Mouse (Mus musculus) right cerebral cortex, postnatal 14 days (tissue): ENCODE data around the gene Ppp1r2.
A peak's percentile ranks its signal among the peaks of the same experiment; 100 is the strongest.
"Not testable (repeated sequence)": the region's sequence is repeated elsewhere in the genome, so short reads cannot be mapped to it uniquely, and the experiment has no call there.

Source experiments
- DNase-seq: peaks from one replicate; pipeline ENCODE4 v3.0.0; 2022

The Ppp1r2 gene

DNA sequence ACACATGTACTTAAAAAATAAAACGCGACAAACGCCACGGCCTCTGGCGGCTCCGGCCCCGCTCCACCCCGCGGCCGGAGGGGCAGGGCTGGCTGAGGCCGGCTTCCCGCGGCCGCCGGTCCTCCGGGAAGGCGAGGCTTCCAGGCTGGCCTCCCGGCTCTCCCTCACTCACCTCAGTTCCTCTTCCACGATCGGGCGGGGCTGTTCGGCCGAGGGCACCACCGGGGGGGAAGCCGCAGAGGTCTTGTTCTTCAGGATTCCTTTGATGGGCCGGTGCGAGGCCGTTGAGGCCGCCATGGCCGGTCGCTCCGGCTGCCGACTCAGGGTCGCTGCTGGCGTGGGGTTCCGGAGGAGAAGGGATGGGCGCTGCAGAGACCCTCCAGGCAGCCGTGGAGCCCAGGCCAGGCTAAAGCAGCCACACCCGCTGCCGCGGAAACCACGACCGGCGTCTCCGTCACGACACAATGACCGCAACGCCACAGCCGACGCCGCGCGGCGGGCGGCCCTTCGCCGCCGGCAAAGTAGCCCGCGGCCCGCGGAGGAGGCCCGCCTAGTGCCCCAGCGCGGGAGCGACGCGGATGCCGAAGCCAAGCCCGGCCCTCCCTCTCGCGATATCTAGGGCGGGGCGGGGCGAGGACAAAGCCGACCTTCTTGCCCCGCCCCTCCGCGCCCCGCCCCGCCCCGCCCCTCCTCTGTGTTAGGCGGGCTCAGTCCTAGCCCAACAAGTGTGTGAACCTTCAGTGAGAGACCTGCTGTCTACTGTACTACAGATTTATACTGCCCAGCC, at the start of gene Ppp1r2:
Ppp1r2 (minus strand) TSS at position 604 of the 787 bp plus-strand sequence.
- DNase-seq: peak; percentile 92

DNA sequence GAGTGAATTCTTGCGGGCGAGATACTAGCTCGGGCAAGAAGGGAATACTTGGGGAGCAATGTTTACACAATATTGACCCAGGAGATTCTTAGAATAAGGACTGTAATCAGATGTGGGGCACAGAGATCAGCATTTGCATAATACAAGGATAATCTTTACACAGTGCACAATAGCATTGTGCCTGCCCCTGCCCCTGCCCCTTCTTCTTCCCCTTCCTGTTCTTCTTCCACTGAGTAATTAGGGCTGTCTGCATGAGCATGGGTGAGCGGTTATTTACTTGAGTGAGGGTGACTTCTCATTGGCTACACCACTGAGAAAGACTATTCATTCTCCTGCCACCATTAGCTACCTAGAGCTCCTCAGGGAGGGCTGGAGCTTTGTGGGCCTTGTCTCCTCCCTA, 46.4 kb upstream of the Ppp1r2 start:
- no peak for DNase-seq

DNA sequence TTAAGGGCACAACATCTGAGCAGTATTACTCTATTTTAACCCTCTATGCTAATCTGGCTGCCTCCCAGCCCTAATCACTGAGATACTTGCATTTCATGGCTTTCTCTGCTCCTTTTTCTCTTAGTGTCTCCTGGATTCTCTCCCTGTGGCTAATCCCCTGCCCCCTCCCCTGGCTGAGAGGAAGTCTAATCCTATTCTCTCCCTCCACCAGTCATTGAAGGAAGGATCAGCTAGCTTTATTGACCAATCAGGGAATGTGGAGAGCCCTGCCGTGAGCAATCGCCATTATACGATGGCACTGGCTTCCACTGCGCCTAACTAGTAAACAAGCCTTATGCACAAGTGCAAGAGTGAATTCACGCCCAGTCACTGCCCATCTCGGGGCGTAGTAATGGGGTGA, 45.9 kb upstream of the Ppp1r2 start:
- no peak for DNase-seq

DNA sequence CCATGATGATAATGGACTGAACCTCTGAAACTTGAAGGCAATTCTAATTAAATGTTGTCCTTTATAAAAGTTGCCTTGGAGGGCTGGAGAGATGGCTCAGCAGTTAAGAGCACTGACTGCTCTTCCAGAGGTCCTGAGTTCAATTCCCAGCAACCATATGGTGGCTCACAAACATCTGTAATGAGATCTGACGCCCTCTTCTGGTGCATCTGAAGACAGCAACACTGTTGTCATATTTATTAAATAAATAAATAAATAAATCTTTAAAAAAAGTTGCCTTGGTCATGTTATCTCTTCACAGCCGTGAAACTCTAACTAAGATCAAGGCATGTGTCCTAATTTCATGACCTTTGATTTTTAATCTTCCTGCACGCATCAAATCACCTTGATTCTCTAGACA, 44.6 kb upstream of the Ppp1r2 start:
- DNase-seq: not testable (repeated sequence)

DNA sequence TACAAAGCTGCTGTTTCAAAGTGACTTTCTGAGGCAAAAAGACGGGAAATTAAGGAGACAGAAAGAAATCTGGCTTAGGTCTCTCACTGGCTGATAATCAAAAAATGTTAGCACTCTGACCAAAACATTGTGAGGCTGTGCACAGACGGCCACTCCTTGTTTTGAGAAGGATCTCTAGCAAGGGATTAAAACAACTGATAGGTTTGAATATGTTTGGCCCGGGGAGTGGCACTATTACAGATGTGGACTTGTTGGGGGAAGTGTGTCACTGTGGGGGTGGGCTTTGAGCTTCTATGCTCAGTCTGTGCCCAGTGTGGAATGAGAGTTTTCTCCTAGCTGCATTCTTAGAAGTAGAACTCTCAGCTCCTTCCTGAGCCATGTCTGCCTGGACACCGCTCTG, 44.2 kb upstream of the Ppp1r2 start:
- DNase-seq: no peak

DNA sequence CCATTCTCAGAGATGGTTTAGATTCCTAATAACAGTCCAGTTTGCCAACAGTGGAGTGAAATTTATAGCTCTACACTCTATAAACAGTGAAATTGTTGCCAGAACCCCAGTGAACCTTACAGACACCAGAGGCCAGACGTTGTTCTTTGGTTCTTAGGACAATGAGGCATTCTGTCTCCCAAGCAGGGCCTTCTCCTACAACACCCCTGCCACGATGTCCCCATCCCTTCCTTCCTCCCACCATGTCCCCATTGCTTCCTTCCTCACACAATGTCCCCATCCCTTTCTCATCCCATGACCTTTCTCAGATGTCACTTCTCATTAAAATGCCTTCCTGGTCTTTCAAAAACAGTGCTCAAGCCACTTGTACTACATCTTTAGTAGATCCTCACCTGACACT, 43.3 kb upstream of the Ppp1r2 start:
- no peak for DNase-seq

DNA sequence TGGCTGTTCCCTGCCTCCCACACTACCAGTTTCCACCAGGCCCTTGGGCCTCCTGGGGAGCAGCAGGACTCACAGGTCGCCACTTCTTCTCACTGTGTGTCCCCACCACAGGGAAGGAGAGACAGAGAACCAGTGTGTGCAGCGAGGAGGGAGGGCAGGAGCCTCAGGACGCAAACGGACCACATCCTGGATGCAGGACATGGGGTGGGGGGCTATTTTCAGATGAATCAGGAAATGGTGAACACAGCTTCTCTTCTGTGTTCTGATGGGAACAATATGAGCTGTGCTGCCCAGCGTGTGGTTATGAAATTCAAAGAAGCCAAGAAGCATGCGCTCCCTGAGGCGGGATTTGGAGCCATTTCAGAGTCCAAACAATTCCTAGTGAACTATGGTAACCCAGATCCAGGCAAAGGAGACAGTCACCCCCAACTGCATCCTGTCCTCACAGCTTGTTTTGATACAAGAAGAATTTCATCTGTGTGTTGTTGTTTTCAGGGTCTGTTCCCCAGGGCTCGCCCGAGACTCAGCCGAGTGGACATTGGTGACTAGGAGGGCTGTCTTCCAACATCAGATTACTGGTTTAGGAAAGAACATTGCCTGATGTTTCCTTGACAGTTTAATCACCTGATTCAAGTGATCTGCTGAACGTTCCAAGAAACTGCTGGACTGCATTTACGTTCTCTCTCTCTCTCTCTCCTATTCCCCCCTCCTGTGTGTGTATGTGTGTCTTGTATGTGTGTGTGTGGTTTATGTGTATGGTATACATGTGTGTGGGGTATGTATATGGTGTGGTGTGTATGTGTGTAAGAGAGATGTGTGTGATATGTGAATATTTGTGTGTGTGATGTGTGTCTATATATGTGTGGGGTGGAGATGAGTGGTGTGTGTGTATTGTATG, 41.4 kb upstream of the Ppp1r2 start:
- not testable (repeated sequence) for DNase-seq

DNA sequence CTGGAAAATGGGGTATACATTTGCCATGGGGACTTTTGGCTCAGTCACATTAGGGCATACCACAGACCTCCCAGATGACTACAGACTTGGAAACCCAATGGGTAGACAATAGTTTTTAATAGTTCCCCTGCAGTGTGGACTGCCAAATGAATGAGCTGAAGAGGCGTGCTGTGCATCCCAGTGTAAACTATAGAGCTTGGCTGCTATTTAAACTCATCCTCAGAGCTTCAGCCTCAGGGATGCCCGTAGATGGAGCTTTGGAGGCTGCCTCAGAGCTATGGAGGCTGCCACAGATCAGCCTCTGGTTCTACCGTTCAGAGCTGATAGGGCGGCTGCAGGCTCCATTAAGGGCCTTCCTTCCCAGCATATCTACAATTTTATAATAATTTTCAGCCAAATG, 40.2 kb upstream of the Ppp1r2 start:
- DNase-seq: no peak

DNA sequence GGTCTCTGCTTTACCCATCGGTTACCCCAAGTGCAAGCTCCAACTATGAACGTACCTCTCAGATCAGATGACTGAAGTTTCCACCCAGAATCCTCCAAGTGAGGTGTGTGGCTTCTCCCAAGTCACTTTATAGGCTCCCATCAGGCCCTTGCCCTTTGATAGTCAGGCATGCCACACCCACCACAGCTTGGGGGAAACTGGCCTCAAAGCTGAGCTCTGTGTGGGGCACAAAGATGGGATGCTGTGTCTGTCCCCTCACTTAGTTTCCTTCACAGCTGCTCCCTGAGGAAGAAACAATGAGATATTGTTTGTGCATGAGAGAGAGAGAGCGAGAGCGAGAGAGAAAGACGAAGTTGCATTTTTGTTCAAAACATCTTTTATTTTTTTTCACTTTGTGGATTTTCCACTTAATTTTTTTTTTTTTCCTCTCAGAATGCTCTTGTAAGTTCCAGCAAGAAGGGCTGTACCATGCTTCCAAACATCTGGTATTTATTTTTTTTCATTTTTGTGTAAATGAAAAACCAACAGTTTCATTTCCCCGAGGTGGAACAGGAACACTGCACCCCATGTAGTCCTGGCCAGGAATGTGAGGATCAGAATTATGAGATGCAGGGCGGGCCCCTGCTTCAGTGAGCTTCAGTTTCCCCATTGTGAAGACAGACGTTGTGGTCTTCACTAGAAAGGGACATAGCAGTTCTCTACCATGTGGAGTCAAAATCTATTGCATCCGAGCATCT, 39.6 kb upstream of the Ppp1r2 start, which contains the start of gene Apod:
Apod (minus strand) TSS at position 312 of the 737 bp plus-strand sequence.
- DNase-seq: no peak

DNA sequence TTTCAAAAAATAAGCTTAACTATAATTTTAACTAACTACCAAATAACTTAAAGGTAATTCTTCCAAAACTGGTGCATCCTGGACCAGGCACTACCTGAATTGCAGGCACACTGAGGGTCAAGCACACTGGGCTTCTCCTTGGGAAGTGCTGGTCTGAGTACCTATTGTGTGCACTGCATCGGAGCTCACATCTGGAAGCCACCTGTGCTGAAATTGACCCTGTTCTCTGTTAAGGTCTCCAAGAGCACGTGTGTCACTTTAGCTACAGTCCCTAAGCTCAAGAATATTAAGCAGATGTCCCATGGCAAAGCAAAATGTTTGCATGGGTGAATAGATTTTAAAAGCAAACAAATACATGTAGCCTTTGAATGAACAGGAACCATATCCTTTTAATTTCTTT, 38.5 kb upstream of the Ppp1r2 start:
- no peak for DNase-seq

DNA sequence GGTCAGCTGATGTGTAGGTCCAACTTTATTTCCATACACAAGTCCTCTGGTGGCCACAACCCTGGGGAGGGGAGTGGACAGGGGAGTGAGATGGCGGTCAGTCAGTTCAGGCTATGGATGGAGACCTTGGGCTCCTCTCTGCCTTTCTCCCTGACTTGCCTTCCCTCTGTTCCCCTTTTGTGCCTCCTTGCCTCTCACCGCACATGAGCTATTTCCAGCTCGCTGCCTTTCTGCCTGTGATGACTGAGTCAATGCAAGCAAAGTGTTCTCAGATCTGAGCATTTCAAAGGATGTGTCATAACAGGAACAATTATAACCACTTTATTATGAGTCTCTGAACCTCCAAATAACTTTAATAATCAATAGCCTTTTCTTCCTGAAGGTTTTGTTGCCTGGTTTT, 37.2 kb upstream of the Ppp1r2 start:
- no peak for DNase-seq

DNA sequence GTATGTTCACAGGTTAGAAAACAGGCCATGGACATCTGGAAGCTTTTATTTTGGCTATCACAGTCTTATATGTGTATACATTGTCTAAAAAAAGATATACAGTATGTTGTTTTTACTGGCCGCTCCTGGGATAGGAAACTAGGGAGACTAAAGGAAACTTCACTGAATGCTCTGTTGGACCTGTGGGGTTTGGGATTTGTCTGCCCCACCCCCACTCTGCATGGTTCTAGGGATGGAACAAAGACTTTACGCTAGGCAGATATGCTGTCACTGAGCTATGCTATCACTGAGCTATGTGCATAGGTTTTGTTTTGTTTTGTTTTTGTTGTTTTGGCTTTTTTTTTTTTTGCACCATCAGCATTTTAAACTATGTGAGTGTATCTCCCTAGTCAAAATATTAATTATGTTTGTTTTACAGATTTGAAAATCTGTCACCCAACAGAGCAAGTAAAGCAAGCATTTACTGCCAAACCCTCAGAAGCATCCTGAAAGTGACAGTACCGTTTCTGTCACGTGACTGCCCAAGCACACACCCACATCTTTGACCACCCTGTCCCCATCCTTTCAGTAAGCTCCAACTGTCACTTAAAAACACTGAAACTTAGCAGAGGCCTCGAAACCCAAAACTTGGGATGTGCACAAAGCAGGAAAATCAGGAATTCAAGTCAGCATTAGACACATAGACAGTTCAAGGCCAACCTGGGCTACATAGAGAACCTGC, 30.3 kb upstream of the Ppp1r2 start:
- DNase-seq: no peak

DNA sequence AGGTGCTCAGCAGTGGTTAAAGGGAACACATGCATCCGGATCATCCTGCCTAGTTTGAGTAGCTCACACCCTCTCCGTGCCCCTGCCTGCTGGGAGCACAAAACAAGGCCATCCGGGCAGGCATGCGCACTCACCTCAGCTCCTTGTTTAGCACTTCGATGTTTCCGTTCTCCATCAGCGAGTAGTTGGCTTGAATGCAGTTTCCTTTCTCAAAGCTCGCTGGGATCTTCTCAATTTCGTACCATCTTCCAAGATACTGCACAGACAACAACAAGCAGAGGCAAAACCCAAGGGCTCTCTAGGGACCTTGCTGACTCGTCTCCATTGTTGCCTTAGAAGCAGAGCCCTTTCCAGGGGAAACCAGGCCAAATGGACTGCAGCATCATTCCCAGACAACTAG, 28.2 kb upstream of the Ppp1r2 start:
- DNase-seq: no peak

DNA sequence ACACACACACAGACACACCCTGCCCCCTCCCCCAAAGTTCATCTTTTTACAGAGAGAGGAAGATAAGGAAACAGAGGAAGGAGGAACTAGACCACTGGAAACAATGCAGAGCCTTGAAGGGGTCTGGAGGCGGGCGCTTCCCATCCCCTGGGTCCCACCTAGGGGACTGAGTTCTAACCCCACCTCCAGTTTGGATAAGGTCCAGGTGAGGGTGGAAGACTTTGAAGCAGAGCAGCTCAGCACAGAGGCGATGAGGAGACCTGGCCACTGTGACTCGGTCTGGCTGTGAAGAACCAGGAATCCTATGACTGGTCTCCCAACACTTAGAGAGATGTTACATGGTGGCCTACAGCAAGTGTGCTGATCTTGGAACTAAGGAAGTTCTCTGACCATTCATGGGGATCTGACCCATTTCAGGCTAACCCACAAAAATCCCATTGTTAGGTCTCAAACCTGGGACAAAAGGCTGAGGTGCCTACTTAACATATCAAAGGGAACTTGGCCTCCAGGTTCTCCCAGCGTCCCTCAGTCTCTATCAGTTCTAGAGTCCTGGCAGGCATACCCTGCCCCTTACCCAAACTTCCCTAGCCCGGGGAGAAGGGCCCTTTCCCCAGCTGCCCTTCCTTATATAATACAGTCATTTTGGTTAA, 25.9 kb upstream of the Ppp1r2 start:
- no peak for DNase-seq

DNA sequence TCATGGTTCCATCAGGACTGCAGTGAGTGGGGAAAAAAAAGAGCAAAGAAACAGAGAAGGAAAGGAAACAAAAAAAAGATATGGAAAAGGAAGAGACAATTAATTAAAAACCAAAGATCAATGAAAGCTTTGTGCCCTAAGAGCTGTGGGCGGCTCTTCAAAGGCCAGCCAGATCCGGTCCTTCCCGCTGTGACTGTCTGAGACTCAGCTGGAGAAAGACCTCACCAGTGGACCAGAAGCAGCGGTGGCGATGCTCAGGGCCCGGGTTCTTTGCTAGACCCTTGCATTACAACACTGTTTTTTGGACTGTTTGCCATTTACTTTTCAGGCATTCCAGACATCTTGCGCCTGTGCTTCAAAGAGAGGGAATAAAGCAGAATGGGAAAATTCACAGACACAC, 25.4 kb upstream of the Ppp1r2 start:
- no peak for DNase-seq

DNA sequence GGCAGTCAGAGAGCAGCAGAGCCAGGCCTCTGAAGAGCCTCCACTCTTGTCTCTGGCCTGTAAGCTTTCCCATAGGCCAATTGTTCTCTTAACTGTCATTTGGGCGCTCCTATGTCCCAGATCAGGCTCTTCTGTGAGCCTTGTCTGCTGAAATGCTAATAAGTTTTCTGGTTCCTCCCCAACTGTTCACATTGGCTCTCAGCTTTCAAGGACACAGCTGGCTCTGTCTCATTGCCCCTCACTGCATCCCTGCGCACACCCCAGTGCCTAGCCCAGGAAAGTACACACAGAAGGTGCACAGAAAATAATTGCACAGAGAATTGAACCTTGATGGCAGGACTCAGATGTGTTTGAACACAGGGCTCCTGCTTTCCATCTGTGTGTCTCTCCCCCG, 24.9 kb upstream of the Ppp1r2 start:
- no peak for DNase-seq

DNA sequence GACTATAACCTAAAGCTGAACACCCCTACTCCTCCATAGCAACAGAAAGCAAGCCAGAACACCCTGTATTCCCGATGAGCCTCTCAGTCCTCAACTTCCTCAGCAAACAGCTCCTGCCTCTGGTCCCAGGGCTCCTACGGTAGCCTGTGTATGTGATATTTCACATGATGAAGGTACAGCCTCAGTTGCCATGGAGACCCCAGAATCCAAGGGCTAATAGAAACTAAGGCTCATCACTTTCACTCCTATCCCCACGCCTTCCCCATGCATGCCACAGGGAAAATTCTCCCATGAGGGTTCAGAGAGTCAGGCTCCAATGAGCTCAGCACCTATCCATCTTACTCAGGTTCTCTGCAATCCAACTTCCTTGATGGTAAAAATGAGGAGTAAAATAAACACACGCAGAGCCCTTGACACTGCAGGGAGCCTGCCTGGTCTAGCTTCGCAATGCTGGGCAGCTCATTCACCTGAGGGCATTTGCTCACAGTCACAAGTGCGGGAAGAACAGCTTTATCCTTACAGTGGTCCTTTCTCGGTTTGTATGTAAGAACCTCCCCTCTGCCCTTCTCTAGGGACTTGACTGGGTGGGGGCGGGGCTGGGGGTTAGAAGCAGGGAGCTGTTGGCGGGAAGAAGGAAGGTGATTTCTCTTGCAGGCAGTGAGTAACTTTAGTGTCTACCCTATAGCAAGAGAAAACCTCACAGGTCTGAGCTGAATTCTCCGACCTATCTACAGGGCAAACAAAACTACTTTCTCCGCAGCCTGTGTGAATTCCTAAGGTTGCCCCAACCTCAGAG, 24.3 kb upstream of the Ppp1r2 start:
- DNase-seq: no peak

DNA sequence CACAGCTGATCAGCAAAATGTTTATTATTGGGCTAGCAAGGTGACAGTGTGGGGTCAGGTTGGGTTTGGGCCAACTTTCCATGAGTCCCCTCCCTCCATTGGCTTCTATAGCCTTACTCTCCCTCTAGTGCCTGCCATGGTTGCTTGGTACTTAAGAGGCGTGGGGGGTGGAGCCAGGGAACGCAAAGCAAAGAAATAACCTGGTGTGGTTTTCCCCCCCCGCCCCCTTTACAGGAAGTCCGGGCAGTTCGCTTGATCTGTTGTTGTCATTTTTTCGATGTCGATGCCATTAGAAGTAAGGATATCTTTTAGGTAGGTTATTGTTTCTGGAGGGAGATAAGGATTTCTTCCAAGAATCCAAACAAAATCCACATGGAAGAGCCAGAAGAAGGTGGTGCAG, 22.0 kb upstream of the Ppp1r2 start:
- no peak for DNase-seq

DNA sequence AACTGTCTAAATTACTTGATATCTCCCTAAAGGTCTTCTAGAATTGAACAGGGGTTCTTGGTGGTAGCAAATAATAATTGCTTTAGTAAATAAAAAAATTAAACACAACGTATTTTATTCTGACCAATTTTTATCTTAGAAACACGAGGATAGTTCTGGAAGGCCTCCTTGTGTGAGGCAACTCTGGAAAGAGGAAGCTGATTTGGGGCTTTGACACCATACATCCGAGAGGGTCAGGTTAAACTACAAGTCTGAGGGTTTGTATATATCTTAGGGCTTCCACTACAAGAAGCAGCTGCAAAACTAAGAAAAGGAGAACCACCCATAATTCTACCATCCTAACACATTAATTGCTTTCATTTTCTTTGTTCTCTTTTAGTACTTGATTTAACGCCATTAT, 18.7 kb upstream of the Ppp1r2 start:
- no peak for DNase-seq

DNA sequence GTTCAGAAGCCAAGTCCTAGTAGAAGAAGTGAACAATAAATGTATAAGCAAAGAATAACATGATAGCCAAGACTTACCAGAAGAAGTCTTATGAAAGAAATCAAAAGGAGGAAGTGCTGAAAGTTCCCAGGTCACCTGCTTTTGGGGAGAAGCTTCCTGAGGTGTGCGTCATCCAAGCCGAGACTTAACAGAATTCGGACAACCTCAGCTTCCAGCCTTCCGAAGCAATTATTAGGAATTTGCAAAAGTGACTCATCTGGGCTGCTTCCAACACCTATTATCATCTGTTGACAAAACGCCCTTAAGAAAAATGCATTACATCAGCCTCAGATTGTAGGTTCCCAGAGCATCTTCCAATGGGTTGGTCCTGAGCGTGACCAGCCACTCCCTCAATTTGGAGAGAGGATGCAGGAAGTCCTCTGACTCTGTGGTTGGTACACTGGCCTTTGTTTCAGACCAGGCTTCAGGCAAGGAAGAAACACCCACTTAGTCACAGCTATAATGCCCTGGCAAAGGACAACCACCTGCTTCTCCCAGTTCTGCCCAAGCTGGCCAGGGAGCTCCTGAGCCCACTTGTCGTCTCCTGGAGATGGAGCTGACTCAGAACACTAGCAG, 15.8 kb upstream of the Ppp1r2 start:
- no peak for DNase-seq

DNA sequence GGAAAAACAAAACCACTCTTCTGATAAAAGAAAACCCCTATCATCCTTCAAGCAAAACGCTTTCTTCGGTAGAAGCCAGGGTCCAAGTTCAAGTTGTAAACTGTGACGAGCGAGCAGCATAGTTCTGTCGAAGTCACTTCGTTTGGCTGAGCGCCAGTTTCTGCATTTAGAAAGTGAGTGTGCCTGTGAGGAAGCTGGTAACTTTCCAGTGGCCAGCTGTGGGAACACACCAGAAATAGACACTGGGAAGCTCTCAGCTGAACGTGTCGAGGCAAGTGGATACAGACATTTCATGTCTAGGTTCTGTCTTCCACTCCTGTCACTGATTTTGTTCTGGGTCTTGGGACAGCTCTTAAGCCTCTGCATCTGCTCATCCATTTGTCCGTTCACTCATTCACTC, 15.2 kb upstream of the Ppp1r2 start:
- peak; percentile 85 for DNase-seq
